Mouse (Mus musculus) retina, postnatal 1 day (tissue): Measurements from ENCODE around the gene Gm21987.
"Not testable (repeated sequence)": the region's sequence is repeated elsewhere in the genome, so short reads cannot be mapped to it uniquely, and the experiment has no call there.

Experiments used
- DNase-seq: peaks from one replicate; pipeline ENCODE4 v3.0.0-alpha.2; 2012

Gene Gm21987

GRCm38 (mm10) chr16:38346529-38347325, at the start of gene Gm21987, which contains the start of gene Cox17:
Gene Gm21987, plus strand, starts transcription at chr16:38347040.
Gene Cox17, plus strand, starts transcription at chr16:38346991.
- DNase-seq: peak; percentile 97

DNA sequence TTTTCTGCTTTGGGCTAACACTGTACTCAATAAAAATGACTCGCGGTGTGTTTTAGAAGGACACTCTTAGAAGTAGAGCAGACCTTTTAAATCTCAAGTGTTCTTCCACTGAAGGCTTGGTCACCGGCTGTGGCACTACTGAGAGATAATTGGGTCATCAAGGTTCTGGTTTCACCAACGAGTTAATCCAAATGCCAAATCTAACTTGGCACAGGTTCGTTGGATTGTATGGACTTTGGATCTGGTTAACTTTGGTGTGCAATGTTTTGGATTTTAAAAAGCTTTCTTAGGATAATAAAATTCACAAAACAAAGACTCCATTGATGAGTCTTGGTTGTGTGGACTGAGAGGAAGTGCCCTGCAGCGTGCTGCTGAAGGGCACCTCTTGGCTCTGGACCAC, 48.4 kb upstream of the Gm21987 start:
- no peak for DNase-seq

DNA sequence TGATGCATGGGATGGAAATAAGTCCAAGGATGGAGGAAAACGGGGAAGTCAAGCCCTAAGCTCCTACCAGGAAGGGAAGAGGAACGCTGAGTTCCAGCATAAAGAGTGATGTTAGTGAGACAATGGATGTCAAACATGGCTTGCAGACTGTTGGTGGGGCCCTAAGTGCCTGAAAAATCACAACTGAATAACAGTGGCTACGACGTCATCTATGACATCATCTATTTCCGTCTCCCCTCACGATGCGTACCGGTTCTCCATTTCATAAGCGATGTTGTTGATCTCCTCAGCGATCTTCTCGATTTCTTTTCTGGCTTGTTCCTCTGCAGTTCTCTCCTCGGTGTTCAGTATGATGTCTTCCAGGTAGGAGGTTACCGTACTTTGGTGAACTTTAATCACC, 44.5 kb upstream of the Gm21987 start:
- no peak for DNase-seq

- DNase-seq: no peak
Observed at GRCm38 (mm10) chr16:38304460-38305194, 42.2 kb upstream of the Gm21987 start.

GRCm38 (mm10) chr16:38306571-38307220, 40.1 kb upstream of the Gm21987 start:
- peak; percentile 44 for DNase-seq

GRCm38 (mm10) chr16:38307221-38307605, 39.6 kb upstream of the Gm21987 start:
- no peak for DNase-seq

DNA sequence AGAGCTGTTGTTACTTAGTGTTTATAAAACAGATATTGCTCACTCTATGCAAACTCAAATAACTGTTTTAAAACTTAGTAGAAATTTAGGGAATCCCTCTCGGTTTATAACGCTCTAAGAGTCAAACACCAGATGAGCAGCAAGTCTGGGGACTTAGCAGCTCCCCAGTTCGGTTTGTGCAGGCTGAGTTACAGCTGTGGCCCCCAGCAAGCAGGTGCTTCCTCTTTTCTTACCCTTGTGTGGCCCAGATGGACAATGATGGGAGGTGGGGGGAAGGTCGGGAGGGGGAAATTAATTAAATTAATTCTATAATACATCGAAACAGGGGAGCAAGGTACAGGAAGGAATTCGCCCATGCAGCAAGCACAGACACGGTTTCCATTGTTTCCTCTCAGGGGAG, 39.2 kb upstream of the Gm21987 start:
- no peak for DNase-seq

DNA sequence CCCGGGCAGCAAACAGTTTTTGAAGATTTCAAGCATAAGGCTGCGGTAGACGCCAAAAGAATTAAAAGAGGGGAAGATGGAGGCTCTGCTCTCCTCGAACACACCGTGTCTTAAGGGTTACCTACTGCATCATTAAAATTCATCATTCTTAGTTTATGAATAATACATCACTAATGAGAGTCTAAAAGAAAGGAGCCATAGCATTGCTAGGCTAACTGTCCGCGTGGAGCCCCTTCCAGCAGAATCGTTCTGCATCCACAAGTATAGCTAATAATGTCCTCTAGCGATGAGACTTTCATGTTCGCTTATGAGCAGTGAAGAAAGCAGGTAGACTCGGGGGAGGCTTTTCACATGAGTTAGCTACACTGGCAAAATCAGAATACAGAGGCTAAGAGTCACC, 38.6 kb upstream of the Gm21987 start:
- no peak for DNase-seq

GRCm38 (mm10) chr16:38318492-38318891, 28.3 kb upstream of the Gm21987 start:
- no peak for DNase-seq

- DNase-seq: no peak
Observed at GRCm38 (mm10) chr16:38319087-38319486, 27.8 kb upstream of the Gm21987 start.

- peak; percentile 79 for DNase-seq
Observed at GRCm38 (mm10) chr16:38321452-38321935, 25.3 kb upstream of the Gm21987 start.

DNA sequence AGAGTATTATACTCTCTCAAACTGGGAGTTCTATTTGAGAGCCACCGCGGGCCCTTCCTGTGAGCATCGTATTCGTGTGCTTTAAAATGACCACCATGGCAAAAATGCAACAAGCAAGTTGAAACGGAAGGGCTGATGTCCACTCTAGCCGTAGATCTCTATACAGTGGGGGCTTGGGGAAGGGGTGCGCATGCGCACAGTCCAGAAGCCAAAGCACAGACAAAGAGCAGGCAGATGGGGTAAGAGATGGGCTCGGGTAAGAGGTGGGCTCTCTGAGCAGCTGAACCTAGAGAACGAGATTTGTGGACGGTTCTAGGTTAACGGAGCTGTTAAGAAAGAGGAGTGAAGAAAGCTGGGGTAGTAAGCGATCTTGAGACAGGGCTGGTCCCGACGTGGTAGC, 22.5 kb upstream of the Gm21987 start:
- DNase-seq: no peak

DNA sequence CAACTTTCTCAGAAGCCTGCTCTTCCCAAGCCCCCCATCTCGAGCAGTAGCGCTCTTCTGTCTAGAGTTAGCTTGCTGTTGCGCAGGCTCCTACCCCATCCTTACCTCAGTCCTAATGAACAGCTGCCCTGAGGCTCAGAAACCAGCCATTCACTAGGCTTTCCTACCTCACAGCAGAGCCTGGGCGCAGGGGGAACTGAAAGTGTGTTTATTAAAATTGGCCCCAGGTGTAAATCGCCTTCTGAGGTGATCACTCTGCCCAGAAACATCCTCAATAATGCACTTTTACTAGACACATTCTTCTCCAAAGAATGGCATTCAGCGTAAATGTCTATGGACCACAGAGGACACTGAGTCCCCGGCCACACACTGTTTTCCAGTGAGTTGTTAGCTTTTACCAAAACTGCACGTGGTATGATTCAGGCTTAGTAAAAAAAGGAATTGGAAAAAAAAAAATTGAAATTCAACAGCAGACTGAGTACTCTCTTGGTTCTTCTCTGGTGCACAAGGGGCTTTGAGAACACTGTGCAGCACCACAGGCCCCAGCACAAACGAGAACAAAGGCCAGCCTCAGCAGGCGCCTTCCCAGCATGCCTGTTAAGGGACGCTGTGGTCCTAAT, 20.0 kb upstream of the Gm21987 start:
- no peak for DNase-seq

- DNase-seq: no peak
Observed at GRCm38 (mm10) chr16:38329340-38329739, 17.5 kb upstream of the Gm21987 start.

- DNase-seq: no peak
Observed at GRCm38 (mm10) chr16:38334431-38334830, 12.4 kb upstream of the Gm21987 start.

GRCm38 (mm10) chr16:38338077-38338476, 8.8 kb upstream of the Gm21987 start:
- not testable (repeated sequence) for DNase-seq

DNA sequence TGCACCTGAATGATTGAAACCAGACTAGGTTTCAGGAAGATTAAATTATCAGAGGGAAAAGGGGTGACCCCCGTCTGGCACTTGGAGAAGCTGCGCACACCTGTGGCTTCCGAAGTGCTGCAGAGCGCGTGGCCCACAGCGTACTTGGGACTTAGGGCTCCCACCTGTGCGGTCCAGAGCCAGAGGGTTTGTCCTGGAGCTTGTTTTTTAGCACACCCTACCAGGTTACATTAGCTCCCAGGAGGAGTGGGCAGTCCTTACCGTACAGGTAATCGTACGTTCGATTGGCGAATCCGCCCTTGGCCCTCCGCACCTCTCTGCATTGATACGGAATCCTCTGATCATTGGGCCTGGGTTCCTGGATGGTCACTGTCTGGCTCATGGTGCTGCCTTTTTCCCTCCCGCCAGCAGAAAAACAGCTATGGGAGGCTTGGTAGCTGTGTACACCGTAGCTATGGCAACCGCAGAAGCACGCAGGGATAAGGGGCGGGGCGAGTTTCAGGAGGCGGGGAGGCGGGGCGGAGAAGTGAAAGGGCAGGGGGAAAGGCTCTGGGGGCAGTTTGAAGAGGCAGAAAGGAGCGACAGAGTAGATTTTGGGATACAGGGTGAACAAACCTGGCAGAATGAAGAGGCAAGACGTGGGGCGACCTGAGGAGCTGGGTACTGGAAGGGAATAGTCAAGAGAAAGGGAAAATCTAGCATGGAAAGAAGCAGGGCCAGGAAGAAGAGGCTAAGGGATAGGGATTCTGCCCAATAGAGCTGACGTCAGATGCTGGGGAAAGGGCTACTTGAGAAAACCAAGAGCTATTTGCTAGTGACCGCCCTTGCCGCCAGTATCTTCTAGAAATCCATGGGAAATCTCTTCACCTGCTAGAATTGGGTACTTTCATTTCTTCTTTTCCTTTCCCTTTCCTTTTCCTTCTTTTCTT, 5.2 kb upstream of the Gm21987 start, which contains the start of gene Maats1:
Maats1 (minus strand) TSS at position 748 of the 929 bp plus-strand sequence.
- DNase-seq: peak; percentile 90

DNA sequence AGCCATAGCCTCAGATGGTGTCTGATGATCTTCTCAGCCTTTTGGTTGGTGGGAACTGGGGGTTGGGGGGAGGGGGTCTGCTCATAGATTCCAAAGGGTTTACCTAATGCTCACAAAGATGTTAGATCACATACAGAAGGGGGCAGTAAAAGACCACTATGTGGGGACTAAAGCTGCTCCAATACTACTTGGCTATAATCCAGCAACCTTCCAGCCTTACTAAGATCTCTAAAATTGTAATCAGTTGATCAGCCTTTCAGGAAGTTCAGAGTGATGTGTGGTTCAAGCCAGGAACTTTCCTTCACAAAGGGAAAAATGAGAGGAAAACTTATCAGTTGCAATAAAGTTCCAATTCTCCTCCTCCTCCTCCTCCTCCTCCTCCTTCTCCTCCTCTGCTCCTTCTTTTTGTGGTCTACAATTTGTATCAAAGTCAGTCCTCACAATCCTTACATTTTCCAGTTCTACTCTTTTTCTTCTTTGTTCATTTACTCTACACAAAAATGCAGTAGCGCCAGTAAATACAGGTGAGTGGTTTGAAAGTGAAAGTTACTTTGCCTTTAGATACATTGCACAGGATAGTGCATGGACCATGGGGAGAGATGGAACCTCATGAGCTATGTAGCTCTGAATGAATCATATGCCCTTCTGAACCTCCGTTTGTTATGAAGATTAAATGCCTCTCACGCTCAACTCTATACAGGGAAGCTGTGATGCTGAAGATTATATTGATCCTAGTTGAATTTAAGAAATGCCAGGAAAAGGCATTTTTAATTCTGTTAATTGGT, 1.7 kb upstream of the Gm21987 start:
- peak; percentile 80 for DNase-seq

GRCm38 (mm10) chr16:38347588-38347987, 748 bp downstream of the Gm21987 start:
- no peak for DNase-seq

- DNase-seq: no peak
Observed at GRCm38 (mm10) chr16:38348217-38348761, 1.4 kb downstream of the Gm21987 start.

- no peak for DNase-seq
Observed at GRCm38 (mm10) chr16:38349881-38350280, 3.0 kb downstream of the Gm21987 start.
